Mouse (Mus musculus) midbrain, embryonic 16.5 days (tissue): Measurements from ENCODE around the gene Mta2. TPM values are rescaled to one million over a fixed set of nuclear protein-coding genes. Genes with fewer than 3 reads are reported as not detected.
A peak's percentile ranks its signal among the peaks of the same experiment; 100 is the strongest.

Source experiments
- ATAC-seq: fragments of 200-750 bp; cut with Nextera tagmentation; 2 replicates; pipeline ENCODE4 v1.8.0; 2017; ENCODE audit warnings: moderate TSS enrichment
- H3K27ac ChIP-seq: fragments of 300-500 bp; sonication (generic); 2 replicates; pipeline ENCODE4 v1.5.1; 2014; ENCODE audit warnings: mild to moderate bottlenecking, low read length, mixed read lengths
- H3K27me3 ChIP-seq: fragments of 300-500 bp; sonication (generic); 2 replicates; pipeline ENCODE4 v1.6.1; 2014; ENCODE audit warnings: low read depth, low read length, mixed read lengths; ENCODE audit not compliant: control insufficient read depth, insufficient read depth
- H3K36me3 ChIP-seq: fragments of 300-500 bp; sonication (generic); 2 replicates; pipeline ENCODE4 v1.6.1; 2014; ENCODE audit warnings: mild to moderate bottlenecking, low read length, moderate library complexity, mixed read lengths; ENCODE audit not compliant: control insufficient read depth, insufficient read depth
- H3K4me1 ChIP-seq: fragments of 300-500 bp; sonication (generic); 2 replicates; pipeline ENCODE4 v1.6.1; 2014; ENCODE audit warnings: mild to moderate bottlenecking, low read length, mixed read lengths; ENCODE audit not compliant: control insufficient read depth, insufficient read depth
- H3K4me2 ChIP-seq: fragments of 300-500 bp; sonication (generic); 2 replicates; pipeline ENCODE4 v1.6.1; 2014; ENCODE audit warnings: mild to moderate bottlenecking, low read length, mixed read lengths
- H3K4me3 ChIP-seq: fragments of 300-500 bp; sonication (generic); 2 replicates; pipeline ENCODE4 v1.5.1; 2014; ENCODE audit warnings: low read depth, mild to moderate bottlenecking, low read length, moderate library complexity, mixed read lengths
- H3K9ac ChIP-seq: fragments of 300-500 bp; sonication (generic); 2 replicates; pipeline ENCODE4 v1.6.1; 2014; ENCODE audit warnings: low read depth, low read length, mixed read lengths
- H3K9me3 ChIP-seq: fragments of 300-500 bp; sonication (generic); replicated peaks from 2 replicates; pipeline ENCODE4 v1.6.1; 2014; ENCODE audit warnings: mild to moderate bottlenecking, low read length, mixed read lengths; ENCODE audit not compliant: control insufficient read depth, poor library complexity, severe bottlenecking
- WGBS: fragments of 180-500 bp; shearing (Covaris S2); extraction: QIAGEN DNeasy Blood & Tissue Kit; methylation state at CpG from one replicate; pipeline ENCODE4 v1.1.7; 2014; 5-methylcytosine and 5-hydroxymethylcytosine counted together
- polyA plus RNA-seq: library from polyadenylated mRNA; unstranded; fragments of >200 nt; fragmentation: Nextera tagmentation; extraction: Ambion mirVana; gene quantifications from 2 replicates; pipeline ENCODE4 v1.2.1, GENCODE M21; 2015

The Mta2 gene
- polyA plus RNA-seq, 1 experiment from 2014 or later, result 108 TPM

- no peak overlapping the region for H3K9ac ChIP-seq
- H3K36me3 ChIP-seq, result peaks cover 12% of the 10 kb centered on the region
- no peaks in the 10 kb centered on the region for H3K27me3 ChIP-seq
- H3K4me1 ChIP-seq, result peaks cover 9% of the 10 kb centered on the region
- no peaks in the 10 kb centered on the region for H3K9me3 ChIP-seq
- no peak overlapping the region for H3K4me3 ChIP-seq
- ATAC-seq, result no peak
- H3K27ac ChIP-seq, result no peak overlapping the region
- H3K4me2 ChIP-seq, result no peak overlapping the region
- 97% methylated on average over 2 of the region's 2 CpGs for WGBS
Measured at GRCm38 (mm10) chr19:8926766-8927165, 14.9 kb upstream of the Mta2 start.

DNA sequence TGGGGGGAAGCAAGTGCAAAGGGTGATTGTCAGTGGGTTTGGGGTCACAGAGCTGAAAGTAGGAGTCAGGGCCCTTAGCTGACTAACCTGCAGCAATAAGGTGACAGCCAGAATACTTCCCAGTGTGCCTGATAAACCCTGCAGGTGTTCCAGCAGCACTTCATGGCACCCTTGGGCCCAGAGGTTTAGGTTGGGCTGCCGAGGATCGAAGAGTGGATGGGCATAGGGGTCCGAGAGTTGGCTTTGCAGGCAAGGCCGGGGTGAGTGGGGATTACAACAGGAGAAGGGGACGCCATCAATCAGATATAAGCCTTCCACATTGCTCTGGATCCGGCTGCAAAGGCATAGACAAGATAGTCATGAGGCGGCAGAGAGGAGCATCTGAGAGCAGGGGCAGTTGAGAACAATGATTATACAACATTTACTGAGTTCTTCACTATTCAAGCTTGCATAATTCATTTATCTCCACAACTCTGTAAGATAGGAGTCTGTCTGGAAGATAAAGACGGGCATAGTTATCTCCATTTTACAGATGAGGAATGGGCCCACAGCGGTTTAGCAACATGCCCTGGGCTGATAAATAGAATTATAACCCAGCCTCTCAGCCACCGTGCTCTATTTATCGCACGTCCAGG lies 13.7 kb upstream of the Mta2 start:
- no peak for ATAC-seq
- H3K4me2 ChIP-seq, result no peak overlapping the region
- peaks cover 7% of the 10 kb centered on the region; the same call in 1 of the 2 replicates for H3K4me1 ChIP-seq
- no peak overlapping the region for H3K27ac ChIP-seq
- H3K36me3 ChIP-seq, result peaks cover 12% of the 10 kb centered on the region
- H3K9ac ChIP-seq, result no peak overlapping the region
- no peaks in the 10 kb centered on the region for H3K9me3 ChIP-seq
- no peak overlapping the region for H3K4me3 ChIP-seq
- no peaks in the 10 kb centered on the region for H3K27me3 ChIP-seq
- 89% methylated on average over 12 of the region's 12 CpGs for WGBS

DNA sequence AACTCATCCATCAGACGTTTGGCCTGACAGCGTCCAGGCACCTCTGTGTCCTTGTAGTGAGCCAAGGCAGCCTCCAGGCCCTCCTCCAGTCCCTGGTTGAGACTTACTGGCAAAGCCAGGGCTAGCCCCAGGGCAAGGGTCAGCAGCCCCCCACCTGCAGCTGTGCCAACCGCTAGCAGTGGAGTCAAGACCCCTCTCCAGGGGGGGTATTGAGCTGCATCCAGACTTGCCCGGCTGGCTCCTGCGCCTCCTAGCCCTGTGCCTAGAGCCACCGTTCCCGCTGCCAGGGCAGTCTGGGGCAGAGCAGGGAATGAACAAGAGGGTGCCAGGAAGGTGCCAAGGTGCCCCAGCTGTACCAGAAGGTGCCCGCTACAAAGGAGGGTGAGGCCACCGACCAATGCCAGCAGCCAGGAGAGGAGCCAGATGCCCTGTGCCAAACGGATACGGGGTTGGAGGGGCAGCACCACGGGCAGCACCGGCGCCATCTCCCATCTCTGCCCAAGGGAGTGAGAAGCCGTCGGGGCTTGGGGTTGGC lies 12.9 kb upstream of the Mta2 start:
- Histone ChIP-seq H3K9ac (no peak overlapping the region), H3K27me3 (no peaks in the 10 kb centered on the region), H3K27ac (no peak overlapping the region), H3K36me3 (peaks cover 12% of the 10 kb centered on the region), H3K9me3 (no peaks in the 10 kb centered on the region), H3K4me1 (peaks cover 7% of the 10 kb centered on the region; the same call in 1 of the 2 replicates), H3K4me3 (peak overlapping the region; percentile 47), H3K4me2 (peak overlapping the region; percentile 81)
- ATAC-seq, result peak; percentile 6; the same call in 1 of the 2 replicates
- 14% methylated on average over 16 of the region's 16 CpGs for WGBS

DNA sequence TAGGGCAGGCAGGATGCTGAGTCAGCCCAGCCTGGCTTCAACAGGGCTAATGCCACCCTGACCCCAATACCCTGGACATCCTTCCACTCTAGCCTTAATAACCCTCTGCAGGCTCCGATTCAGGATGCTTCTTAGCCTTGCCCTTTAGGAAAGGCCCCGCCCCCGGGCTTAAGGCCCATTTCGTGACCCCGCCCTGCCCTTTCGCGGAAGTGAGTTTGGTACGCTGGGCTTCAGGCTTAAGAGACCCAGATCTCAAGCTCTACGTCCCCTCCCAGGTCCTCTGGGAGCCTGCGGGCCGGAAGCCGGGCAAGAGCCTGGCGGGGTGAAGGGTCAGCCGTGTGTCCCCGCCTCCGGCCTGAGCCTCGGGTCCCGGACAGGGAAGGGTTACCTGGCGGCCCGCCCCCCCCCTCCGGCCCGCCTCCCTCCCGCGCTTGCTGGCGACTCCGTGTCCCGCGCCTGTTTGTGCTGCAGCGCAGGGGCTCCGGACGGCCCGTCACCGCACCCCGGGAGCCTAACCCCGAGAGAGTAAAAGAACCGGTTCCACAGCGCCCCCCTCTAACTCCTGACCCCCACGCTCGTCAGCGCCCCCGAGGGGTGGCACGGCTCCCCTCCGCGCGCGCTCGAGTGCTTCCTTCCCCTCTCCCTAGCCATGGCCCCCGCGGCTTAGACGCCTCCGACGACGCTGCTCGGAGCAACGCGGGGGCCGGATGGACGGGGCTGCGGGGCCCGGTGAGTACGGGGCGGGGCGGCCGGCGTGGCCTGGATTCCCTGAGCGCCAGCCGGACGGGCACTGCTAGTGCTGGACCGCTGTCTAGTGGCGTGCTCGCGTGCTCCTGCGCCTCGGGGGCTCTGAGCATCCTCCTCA lies 12.2 kb upstream of the Mta2 start, which contains the start of the genes Rom1 and Eml3:
Rom1 (minus strand) TSS at position 133 of the 865 bp plus-strand sequence.
Eml3 (plus strand) TSS at position 329 of the 865 bp plus-strand sequence.
- no peaks in the 10 kb centered on the region for H3K27me3 ChIP-seq
- H3K27ac ChIP-seq, result no peak within 1 kb of the TSS
- peaks cover 7% of the 10 kb centered on the region; the same call in 1 of the 2 replicates for H3K4me1 ChIP-seq
- peak within 1 kb of the TSS; percentile 81 for H3K4me2 ChIP-seq
- peak; percentile 63 for ATAC-seq
- WGBS, result under 1% methylated on average over 65 of the region's 74 CpGs
- peaks cover 12% of the 10 kb centered on the region for H3K36me3 ChIP-seq
- H3K4me3 ChIP-seq, result peak within 1 kb of the TSS; percentile 47
- peak within 1 kb of the TSS; percentile 75 for H3K9ac ChIP-seq
- no peaks in the 10 kb centered on the region for H3K9me3 ChIP-seq

DNA sequence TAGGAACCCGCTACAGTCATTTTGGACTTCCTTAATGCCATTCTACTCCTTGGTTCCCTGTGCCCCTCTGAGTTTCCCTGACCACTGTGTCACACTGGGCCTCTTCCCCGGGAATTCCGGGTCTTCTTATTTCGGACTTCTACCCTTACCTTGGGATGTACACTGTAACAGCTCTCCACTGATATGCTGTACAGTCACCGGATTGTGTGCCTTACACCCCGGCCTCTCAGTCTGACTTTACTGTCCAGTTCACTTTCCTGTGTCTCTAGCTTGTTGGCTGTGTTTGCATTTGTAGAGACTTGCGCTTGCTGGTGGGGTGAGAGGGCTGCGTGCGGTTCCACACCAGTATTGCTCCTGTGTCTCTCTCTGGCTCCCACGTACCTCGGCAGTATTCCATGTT lies 11.6 kb upstream of the Mta2 start:
- peak overlapping the region; percentile 81 for H3K4me2 ChIP-seq
- H3K9ac ChIP-seq, result peak overlapping the region; percentile 75
- H3K4me1 ChIP-seq, result peaks cover 7% of the 10 kb centered on the region; the same call in 1 of the 2 replicates
- H3K27ac ChIP-seq, result no peak overlapping the region
- no peak for ATAC-seq
- H3K9me3 ChIP-seq, result no peaks in the 10 kb centered on the region
- peaks cover 12% of the 10 kb centered on the region for H3K36me3 ChIP-seq
- peak overlapping the region; percentile 47 for H3K4me3 ChIP-seq
- WGBS, result 15% methylated on average over 11 of the region's 11 CpGs
- no peaks in the 10 kb centered on the region for H3K27me3 ChIP-seq

DNA sequence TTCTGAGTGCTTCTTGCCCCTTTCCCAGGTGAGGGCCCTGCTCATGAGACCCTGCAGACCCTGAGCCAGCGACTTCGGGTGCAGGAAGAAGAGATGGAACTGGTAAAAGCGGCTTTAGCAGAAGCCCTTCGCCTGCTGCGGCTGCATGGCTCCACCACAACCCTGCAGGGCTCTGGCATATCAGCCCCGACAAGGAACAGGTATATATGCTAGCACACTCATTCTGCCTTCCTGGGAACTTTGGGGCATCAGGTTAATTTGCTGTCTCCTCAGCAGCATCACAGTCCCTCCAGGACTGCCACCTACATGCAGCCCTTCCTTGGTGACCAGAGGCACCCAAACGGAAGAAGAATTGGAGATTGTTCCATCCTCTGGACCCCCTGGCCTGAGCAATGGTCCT lies 10.9 kb upstream of the Mta2 start:
- WGBS, result 85% methylated on average over 7 of the region's 7 CpGs
- Histone ChIP-seq H3K9me3 (no peaks in the 10 kb centered on the region), H3K27ac (no peak overlapping the region), H3K9ac (no peak overlapping the region), H3K4me3 (no peak overlapping the region; the same call in 1 of the 2 replicates), H3K4me2 (no peak overlapping the region), H3K27me3 (no peaks in the 10 kb centered on the region), H3K4me1 (peaks cover 7% of the 10 kb centered on the region; the same call in 1 of the 2 replicates), H3K36me3 (peaks cover 8% of the 10 kb centered on the region)
- no peak for ATAC-seq

DNA sequence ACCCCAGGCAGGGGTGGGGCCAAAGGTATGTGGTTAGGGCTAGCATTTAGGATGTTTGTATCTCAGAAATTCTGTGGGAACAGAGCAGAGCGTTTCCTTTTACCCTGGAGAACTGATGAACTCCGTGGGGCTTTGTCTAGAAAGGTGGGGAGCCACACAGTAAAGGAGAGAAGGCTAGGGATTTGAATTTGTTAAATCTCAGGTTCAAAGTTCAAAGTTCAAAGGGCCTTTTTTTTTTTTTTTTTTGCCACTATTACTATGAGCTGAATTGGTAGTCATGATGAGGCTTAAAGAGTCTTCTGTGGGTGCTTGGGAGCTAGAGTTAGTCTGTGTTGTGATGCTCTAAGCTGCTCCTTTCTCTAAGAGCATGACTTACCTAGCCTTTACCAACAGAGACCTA lies 4.9 kb upstream of the Mta2 start:
- Histone ChIP-seq H3K27me3 (no peaks in the 10 kb centered on the region), H3K4me3 (no peak overlapping the region), H3K27ac (no peak overlapping the region), H3K9me3 (no peaks in the 10 kb centered on the region), H3K4me1 (peaks cover 4% of the 10 kb centered on the region; the same call in 1 of the 2 replicates), H3K4me2 (no peak overlapping the region), H3K36me3 (peaks cover 3% of the 10 kb centered on the region; the same call in 1 of the 2 replicates), H3K9ac (no peak overlapping the region)
- 86% methylated on average over 2 of the region's 2 CpGs for WGBS
- ATAC-seq, result no peak

DNA sequence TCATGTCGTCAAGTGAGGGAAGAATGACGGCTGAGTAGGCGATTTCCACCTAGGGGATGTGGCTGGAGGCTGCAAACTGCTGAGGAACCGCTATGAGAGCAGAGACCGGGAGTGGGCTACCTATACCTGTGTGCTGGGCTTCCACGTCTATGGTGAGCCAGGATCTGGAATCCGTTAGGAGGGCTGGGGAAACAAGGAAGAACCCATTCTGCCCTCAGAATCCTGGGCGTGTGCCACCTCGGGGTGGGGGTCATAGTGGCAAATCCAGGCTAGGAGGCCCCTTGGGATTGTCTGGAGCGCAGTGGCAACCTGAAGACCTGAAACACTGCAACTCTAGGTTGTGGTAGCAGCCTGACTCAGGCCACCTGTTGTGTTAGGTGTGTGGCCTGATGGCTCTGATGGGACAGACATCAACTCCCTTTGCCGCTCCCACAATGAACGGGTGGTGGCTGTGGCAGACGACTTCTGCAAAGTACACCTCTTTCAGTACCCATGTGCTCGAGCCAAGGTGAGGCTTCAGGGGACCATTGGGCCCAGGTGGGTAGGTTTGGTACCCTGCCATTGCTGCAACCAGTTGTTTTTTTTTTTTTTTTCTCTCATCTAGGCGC lies 1.0 kb upstream of the Mta2 start:
- 81% methylated on average over 15 of the region's 15 CpGs for WGBS
- no peak overlapping the region for H3K4me2 ChIP-seq

More for the DNA sequence above, 1.0 kb upstream of the Mta2 start:
- Histone ChIP-seq H3K27me3 (no peaks in the 10 kb centered on the region), H3K36me3 (peaks cover 6% of the 10 kb centered on the region), H3K27ac (no peak overlapping the region), H3K4me3 (no peak overlapping the region), H3K9me3 (no peaks in the 10 kb centered on the region), H3K9ac (no peak overlapping the region), H3K4me1 (peaks cover 28% of the 10 kb centered on the region)
- ATAC-seq, result no peak
